Mouse (Mus musculus) E14TG2a.4 (cell line): Measurements from ENCODE around the gene Pgm5.

Source experiments
- CTCF ChIP-seq: conservative IDR thresholded peaks from 2 replicates; pipeline ENCODE4 v1.5.1; 2014; ENCODE audit warnings: low read length
- POU5F1 ChIP-seq: IDR thresholded peaks from 2 replicates; pipeline ENCODE4 v1.6.1; 2014; ENCODE audit warnings: low read length, borderline replicate concordance

DNA sequence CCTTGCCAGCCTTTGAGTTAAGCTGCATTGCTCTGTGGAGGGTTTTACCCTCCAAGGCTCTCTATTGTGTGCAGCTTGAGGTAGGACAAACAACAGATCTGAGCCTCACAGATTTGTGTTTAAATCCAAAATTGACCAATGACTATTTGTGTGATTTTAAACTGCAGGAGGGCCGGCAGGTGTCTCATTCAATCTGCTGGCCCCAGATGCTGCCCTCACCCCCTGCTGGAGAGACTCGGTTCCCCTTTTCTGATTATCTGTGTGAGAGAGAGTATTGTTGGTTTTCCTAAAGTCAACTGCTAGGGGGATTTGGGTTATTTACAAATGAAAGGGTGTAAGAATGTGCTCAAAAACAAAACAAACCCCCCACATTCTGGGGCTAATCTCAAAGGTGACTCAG, 40.6 kb upstream of the Pgm5 start:
- TF ChIP-seq CTCF (no peak), POU5F1 (no peak)
